Mouse (Mus musculus) liver, postnatal 0 days (tissue): ENCODE measurements around the gene Gm9944.

ENCODE experiments used
- CTCF ChIP-seq: sonication (generic); IDR thresholded peaks from 2 replicates; pipeline ENCODE4 v1.5.1; 2016; ENCODE audit warnings: antibody characterized with exemption, low read depth
- EP300 ChIP-seq: IDR thresholded peaks from 2 replicates; pipeline ENCODE4 v1.6.1; 2016; ENCODE audit warnings: antibody characterized with exemption, low read depth, mild to moderate bottlenecking

GRCm38 (mm10) chr4:144404456-144405086 lies 48.5 kb downstream of the Gm9944 start:
- no peak for TF ChIP-seq CTCF
- TF ChIP-seq EP300 = no peak
